ENCODE assay signal across 8 mouse cellular contexts in genomic region chr6:92534226-92535031, GRCm38 (mm10).
A peak's percentile ranks its signal among the peaks of the same experiment; 100 is the strongest.
DNase-seq lines count a peak whose midpoint lies in the region; ATAC-seq and TF ChIP-seq lines count a peak whose summit lies in the region.

No protein-coding gene starts in this region.

- H3K4me1 ChIP-seq in embryonic fibroblast, embryonic 13.5 days (ENCODE audit: control insufficient read depth, insufficient read depth, low read length): peaks cover 2% of the 10 kb centered on the region; the same call in 1 of the 2 replicates
- H3K4me1 ChIP-seq in heart, embryonic 11.5 days (ENCODE audit: control insufficient read depth, insufficient read depth, low read length): peaks cover 8% of the 10 kb centered on the region
- peaks cover 28% of the 10 kb centered on the region for H3K4me1 ChIP-seq in limb, embryonic 12.5 days (replicated peaks)
- H3K4me1 ChIP-seq in midbrain, embryonic 15.5 days: peaks cover 13% of the 10 kb centered on the region
- H3K4me1 ChIP-seq in stomach, postnatal 0 days (replicated peaks; ENCODE audit: control insufficient read depth, insufficient read depth): 0 out of 2 replicates have a peak, but pooled peaks cover 2% of the 10 kb centered on the region

- no peaks in the 10 kb centered on the region for H3K36me3 ChIP-seq in heart, embryonic 11.5 days (ENCODE audit: control insufficient read depth, insufficient read depth, low read length)
- no peaks in the 10 kb centered on the region for H3K36me3 ChIP-seq in limb, embryonic 12.5 days
- H3K36me3 ChIP-seq in midbrain, embryonic 15.5 days (replicated peaks): no peaks in the 10 kb centered on the region
- no peaks in the 10 kb centered on the region for H3K36me3 ChIP-seq in stomach, postnatal 0 days (ENCODE audit: control insufficient read depth, insufficient read depth, low read length)

- peak; percentile 71 for DNase-seq in adrenal gland, postnatal 14 days
- DNase-seq in kidney, adult 9 months: peak; percentile 30
- peak; percentile 35 for DNase-seq in stomach, postnatal 0 days (ENCODE audit: low spot score)
- no peak for DNase-seq in thymus, postnatal 36 days

- peak overlapping the region; percentile 77 for H3K4me2 ChIP-seq in heart, embryonic 11.5 days
- H3K4me2 ChIP-seq in limb, embryonic 12.5 days: peak overlapping the region; percentile 76
- peak overlapping the region; percentile 49 for H3K4me2 ChIP-seq in midbrain, embryonic 15.5 days
- H3K4me2 ChIP-seq in stomach, postnatal 0 days (replicated peaks; ENCODE audit: low read depth): peak overlapping the region; percentile 53

- peak; percentile 72 for ATAC-seq in heart, embryonic 11.5 days (replicated peaks; ENCODE audit: insufficient number of reproducible peaks, low FRiP score, low TSS enrichment)
- ATAC-seq in limb, embryonic 12.5 days (ENCODE audit: insufficient number of reproducible peaks, insufficient read depth, low FRiP score, low TSS enrichment, low read depth): peak; percentile 91
- ATAC-seq in midbrain, embryonic 15.5 days (replicated peaks): no peak
- ATAC-seq in stomach, postnatal 0 days (ENCODE audit: low FRiP score, low TSS enrichment): peak; percentile 74; the same call in 1 of the 2 replicates

- H3K27ac ChIP-seq in embryonic fibroblast, embryonic 13.5 days (ENCODE audit: insufficient read depth, low read length): no peak overlapping the region
- peak overlapping the region; percentile 57; the same call in 1 of the 2 replicates for H3K27ac ChIP-seq in heart, embryonic 11.5 days (ENCODE audit: low read depth, low read length)
- H3K27ac ChIP-seq in limb, embryonic 12.5 days: peak overlapping the region; percentile 62; the same call in 1 of the 2 replicates
- H3K27ac ChIP-seq in midbrain, embryonic 15.5 days: no peak overlapping the region
- peak overlapping the region; percentile 65 for H3K27ac ChIP-seq in stomach, postnatal 0 days (replicated peaks)

- peak; percentile 61 for TF ChIP-seq POLR2A in embryonic fibroblast, embryonic 13.5 days (IDR thresholded peaks at IDR 0.05; ENCODE audit: low read depth, low read length)

- no peaks in the 10 kb centered on the region for H3K9me3 ChIP-seq in heart, embryonic 11.5 days (replicated peaks; ENCODE audit: control insufficient read depth, low read length)
- H3K9me3 ChIP-seq in limb, embryonic 12.5 days: no peaks in the 10 kb centered on the region
- no peaks in the 10 kb centered on the region for H3K9me3 ChIP-seq in midbrain, embryonic 15.5 days
- no peaks in the 10 kb centered on the region for H3K9me3 ChIP-seq in stomach, postnatal 0 days (ENCODE audit: control insufficient read depth, low read length)

- TF ChIP-seq CTCF in embryonic fibroblast, embryonic 13.5 days (IDR thresholded peaks at IDR 0.05; ENCODE audit: borderline replicate concordance, insufficient read depth, low read length): no peak
- TF ChIP-seq CTCF in stomach, postnatal 0 days (IDR thresholded peaks at IDR 0.05; ENCODE audit: low read depth): no peak

- TF ChIP-seq EP300 in stomach, postnatal 0 days (optimal IDR thresholded peaks at IDR 0.05): no peak

- no peaks in the 10 kb centered on the region for H3K27me3 ChIP-seq in heart, embryonic 11.5 days (ENCODE audit: control insufficient read depth, insufficient read depth, low read length)
- no peaks in the 10 kb centered on the region for H3K27me3 ChIP-seq in limb, embryonic 12.5 days
- H3K27me3 ChIP-seq in midbrain, embryonic 15.5 days (replicated peaks): no peaks in the 10 kb centered on the region
- no peaks in the 10 kb centered on the region for H3K27me3 ChIP-seq in stomach, postnatal 0 days (ENCODE audit: control insufficient read depth, insufficient read depth, low read length)

- 9% methylated on average over 11 of the region's 11 CpGs for WGBS in heart, embryonic 11.5 days (ENCODE audit: insufficient replicate concordance)
- WGBS in limb, embryonic 12.5 days: 8% methylated on average over 11 of the region's 11 CpGs
- WGBS in midbrain, embryonic 15.5 days: 14% methylated on average over 11 of the region's 11 CpGs
- WGBS in stomach, postnatal 0 days: 6% methylated on average over 11 of the region's 11 CpGs

- peak overlapping the region; percentile 73 for H3K9ac ChIP-seq in heart, embryonic 11.5 days (ENCODE audit: low read depth, low read length)
- peak overlapping the region; percentile 50 for H3K9ac ChIP-seq in limb, embryonic 12.5 days (replicated peaks)
- peak overlapping the region; percentile 28; the same call in 1 of the 2 replicates for H3K9ac ChIP-seq in midbrain, embryonic 15.5 days
- H3K9ac ChIP-seq in stomach, postnatal 0 days (ENCODE audit: low read length): peak overlapping the region; percentile 62

- peak overlapping the region; percentile 51 for H3K4me3 ChIP-seq in embryonic fibroblast, embryonic 13.5 days (ENCODE audit: insufficient read depth, low read length)
- H3K4me3 ChIP-seq in heart, embryonic 11.5 days (ENCODE audit: low read depth, low read length): peak overlapping the region; percentile 61
- peak overlapping the region; percentile 43 for H3K4me3 ChIP-seq in limb, embryonic 12.5 days (replicated peaks)
- H3K4me3 ChIP-seq in midbrain, embryonic 15.5 days: peak overlapping the region; percentile 19; the same call in 1 of the 2 replicates
- H3K4me3 ChIP-seq in stomach, postnatal 0 days (ENCODE audit: low read depth, low read length): peak overlapping the region; percentile 57

Comparison
In these comparisons a context has a peak if more than half of its experiments do, and no peak if none do; other contexts are left out.
1. DNase-seq: peak in adrenal gland, postnatal 14 days (single experiment), kidney, adult 9 months (single experiment) and stomach, postnatal 0 days (single experiment); none in thymus, postnatal 36 days (0 of 2).
2. H3K27ac ChIP-seq: peak in heart, embryonic 11.5 days (single experiment), limb, embryonic 12.5 days (single experiment) and stomach, postnatal 0 days (single experiment); none in embryonic fibroblast, embryonic 13.5 days (single experiment) and midbrain, embryonic 15.5 days (single experiment).
3. Peak in every context shown above with its lines, with median percentiles within 50 percentile points of each other: H3K4me3 ChIP-seq, H3K4me2 ChIP-seq and H3K9ac ChIP-seq.